Mouse (Mus musculus): ENCODE measurements at regions not wholly inside any gene's neighbourhood (a gene's known extent, or its start where the extent isn't known, plus 50 kb on each side); places are given as distances from the start of the nearest gene placed in this dataset.

- in situ Hi-C loops (cut with MboI, MseI), result no loop called here
Measured at GRCm38 (mm10) chr7:135880446-135880845, 164.3 kb upstream of the Mki67 start.

DNA sequence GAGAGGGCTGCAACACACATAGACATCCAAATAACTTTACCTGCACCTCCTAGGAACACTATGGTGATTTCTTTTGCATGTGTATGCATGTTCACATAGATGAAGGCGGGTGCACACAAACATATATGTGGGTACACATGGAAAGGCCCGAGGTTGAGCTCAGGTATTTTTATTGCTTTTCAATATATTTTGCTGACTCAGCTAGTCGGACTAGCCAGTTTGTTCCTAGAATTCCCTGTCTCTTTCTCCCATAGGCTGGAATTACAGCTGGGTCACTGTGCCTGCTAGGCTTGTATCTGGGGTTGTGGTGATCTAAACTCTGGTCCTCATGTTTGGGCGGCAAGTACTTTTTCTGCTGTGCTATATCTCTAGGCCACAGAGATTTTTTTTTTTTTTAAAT lies 166.1 kb upstream of the Mki67 start:
- in situ Hi-C loops (cut with MboI, MseI), result no loop called here

DNA sequence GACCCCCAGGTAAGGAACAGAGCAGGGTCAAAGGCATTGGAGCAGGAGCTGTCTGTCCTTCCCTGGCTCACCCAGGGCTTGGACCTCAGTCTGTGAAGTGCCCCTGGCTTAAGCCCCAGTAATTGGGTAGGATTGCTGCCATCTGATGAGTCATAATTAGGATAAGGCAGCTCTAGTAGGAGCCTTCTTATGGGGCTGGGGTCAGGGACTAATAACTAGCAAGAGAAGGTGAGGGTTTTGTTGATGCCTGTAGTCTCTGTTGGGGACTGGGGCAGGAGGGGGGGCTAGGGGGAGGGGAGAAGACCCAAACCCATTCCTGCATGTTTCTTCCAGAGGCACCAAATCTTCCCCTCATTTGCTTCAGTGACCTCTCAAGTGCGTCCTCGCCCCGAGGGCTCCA lies 172.4 kb upstream of the Mki67 start:
- in situ Hi-C loops (cut with MboI, MseI), result no loop called here

GRCm38 (mm10) chr7:135889016-135889726 lies 173.0 kb upstream of the Mki67 start:
- in situ Hi-C loops (cut with MboI, MseI), result no loop called here

DNA sequence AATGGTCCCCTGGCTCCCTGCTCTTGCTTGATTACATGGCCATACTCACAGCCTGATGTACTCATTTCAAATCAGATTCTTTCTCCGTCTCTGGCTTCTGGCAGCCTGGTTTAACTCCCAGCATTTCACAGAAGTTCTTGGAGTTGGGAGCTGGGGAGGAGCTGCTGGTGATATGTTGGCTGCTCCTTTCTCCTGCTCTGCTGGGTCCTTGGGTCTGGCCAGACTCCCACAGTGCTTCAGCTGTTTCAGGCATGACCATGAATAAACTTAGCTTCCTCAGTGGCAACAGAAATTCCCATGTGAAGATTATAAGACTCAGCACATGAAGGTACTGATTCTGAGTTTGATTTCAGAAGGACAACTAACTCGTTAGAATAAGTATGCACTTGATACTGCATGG lies 182.7 kb upstream of the Mki67 start:
- in situ Hi-C loops (cut with MboI, MseI), result no loop called here

DNA sequence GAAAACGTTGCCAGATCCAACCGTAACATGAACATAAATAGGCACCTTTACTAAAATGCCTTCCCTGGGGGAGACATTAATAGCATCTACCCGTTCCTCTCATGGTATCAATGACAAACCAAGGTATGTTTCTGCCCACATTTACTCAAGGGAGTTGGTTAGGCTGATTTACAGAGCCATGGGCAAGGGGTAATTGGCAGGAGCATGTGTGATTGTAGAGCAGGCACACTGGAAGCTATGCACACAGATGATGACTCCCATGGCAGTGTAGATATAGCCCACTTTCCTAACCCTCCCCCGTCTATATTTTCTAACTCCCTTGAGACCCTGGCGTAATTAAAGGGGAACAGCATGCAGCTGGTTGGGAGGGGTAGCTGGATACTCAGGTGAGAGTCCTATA lies 183.6 kb upstream of the Mki67 start:
- in situ Hi-C loops (cut with MboI, MseI), result no loop called here

GRCm38 (mm10) chr7:135900861-135901321 lies 184.7 kb upstream of the Mki67 start:
- in situ Hi-C loops (cut with MboI, MseI), result no loop called here

DNA sequence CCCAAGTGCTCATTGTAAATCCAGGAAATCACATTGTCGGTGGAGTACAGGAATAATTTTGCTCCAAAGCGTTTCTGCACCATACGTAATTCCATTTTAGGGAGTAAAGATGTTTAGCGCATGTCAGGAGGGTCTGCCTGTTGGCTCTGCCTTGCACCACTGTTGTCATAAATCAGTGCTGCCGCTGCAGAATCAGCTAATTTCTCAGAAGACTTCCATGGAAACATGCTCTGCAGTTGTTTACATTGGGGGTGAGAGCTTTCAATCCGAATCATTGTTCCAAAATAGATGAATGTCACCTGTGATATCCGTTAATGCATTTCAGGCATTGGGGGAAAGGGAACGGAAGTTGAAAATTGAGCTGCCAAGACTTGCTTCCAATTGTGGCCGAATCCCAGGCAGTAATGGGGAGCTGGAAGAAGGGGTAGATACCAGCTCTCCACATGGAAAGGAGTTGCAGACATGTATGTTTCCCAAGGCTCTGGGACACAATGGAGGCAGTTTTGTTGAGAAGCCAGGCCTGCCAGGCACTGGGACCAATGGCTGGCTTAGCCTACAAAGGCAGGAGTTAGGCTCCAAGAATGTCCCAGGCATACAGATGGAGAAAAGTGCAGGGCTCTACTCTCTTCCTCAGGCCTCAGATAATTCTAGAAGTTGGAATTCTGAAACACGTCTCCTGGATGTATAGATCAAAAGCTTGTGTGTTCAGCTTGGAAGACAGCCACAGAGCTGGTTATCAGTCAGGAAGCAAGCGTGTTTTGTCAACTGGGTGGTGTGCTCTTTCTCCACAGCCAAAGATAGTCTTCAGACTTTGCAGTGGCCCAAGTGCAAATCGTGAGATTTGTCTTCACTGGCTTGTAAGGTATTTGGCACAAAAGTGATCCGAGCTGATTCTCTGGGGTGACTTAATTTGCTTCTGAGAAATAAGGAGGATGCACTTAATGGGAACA lies 186.2 kb upstream of the Mki67 start:
- in situ Hi-C loops (cut with MboI, MseI), result no loop called here

GRCm38 (mm10) chr7:135911376-135911775 lies 195.2 kb upstream of the Mki67 start:
- in situ Hi-C loops (cut with MboI, MseI), result no loop called here

- in situ Hi-C loops (cut with MboI, MseI), result no loop called here
Measured at GRCm38 (mm10) chr7:135913923-135914634, 197.9 kb upstream of the Mki67 start.

DNA sequence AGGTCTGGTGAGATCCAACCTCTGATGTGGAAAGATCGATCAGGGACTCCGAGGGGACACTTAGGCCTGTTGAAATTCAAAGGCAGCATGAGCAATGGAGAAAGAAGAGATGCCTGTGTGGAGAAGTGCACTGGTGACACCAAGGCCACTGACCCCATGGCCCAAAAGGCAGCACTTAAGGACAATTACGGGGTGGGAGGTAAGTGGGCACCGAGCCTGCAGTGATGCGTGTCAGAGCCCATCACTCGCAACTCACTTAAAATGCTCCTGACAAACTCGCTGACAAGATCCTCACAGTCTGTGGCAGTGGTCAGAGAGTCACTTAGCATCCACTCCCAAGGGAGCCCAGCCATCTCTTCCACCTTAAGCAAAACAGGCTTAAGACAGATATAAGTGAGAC lies 207.7 kb upstream of the Mki67 start:
- in situ Hi-C loops (cut with MboI, MseI), result no loop called here

GRCm38 (mm10) chr7:135924641-135925040 lies 208.5 kb upstream of the Mki67 start:
- in situ Hi-C loops (cut with MboI, MseI), result no loop called here

- in situ Hi-C loops (cut with MboI, MseI), result no loop called here
Measured at GRCm38 (mm10) chr7:135930091-135930490, 213.9 kb upstream of the Mki67 start.

DNA sequence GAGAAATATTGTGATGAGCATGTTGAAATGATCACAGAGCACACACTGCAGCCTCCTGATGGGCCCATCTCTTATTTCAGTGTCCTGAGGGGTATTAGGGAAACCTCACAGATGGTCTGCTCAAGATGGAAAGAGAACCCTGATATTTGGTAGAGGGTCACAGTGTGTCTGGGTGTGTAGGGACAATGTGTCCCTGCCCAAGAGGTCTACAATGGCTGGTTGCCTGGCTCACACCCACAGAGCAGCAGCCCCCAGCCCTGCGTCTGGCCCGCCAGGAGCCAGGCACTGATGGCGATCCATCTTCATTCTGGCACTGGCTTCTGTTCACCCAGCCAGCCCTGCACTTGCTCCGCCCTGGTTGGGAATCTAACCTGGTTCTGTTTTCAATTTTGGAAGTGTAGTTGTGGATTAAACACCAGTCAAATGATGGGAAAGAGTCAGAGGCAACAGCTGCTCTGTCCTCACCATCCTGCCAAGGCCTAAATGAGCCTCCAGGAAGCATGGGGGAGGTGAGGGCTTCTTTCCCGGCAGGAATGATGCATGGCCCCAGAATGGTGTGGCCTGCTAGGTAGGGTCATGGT lies 216.5 kb upstream of the Mki67 start:
- in situ Hi-C loops (cut with MboI, MseI), result no loop called here

- in situ Hi-C loops (cut with MboI, MseI), result no loop called here
Measured at GRCm38 (mm10) chr7:135935180-135935579, 219.0 kb upstream of the Mki67 start.

GRCm38 (mm10) chr7:135937465-135937864 lies 221.3 kb upstream of the Mki67 start:
- in situ Hi-C loops (cut with MboI, MseI), result no loop called here

DNA sequence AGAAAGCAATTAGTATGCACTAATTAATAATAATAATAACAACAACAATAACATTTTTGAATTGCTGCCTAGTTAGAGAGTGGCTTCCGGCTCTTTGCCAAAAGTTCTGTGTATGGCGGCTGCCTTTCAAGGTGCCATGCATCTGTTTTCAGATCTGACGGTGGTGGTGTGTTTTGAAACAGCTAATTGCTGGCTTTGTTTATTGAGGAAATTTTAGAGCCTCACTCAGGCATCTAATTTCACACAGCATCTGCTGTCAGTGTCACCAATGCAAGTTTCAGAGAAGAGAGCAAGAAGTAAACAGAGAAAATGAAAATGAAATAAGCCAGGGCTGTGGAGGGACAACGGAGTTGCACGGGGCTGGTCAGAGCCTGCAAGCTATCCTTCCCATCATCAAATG lies 223.2 kb upstream of the Mki67 start:
- in situ Hi-C loops (cut with MboI, MseI), result no loop called here

GRCm38 (mm10) chr7:135942826-135943225 lies 226.7 kb upstream of the Mki67 start:
- in situ Hi-C loops (cut with MboI, MseI), result no loop called here

GRCm38 (mm10) chr7:135946071-135946646 lies 230.0 kb upstream of the Mki67 start:
- in situ Hi-C loops (cut with MboI, MseI), result no loop called here

DNA sequence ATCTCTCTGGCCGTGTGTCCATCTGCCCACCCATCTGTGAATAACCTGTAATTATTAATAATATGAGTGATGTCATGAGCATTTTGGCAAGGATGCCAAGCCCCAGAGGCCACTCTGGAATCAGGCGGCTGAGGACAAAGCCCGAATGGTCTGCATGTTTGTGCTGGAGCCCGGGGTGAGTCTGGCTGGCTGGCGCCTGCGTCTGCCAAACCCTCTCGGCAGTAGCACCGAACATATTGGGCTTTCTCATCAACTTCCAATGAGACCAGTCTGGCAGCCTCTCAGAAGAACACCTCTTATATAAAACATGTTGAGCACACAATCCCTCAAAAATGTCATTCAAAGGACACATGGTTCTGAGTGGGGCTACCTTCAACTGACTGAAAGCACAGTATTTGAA lies 244.9 kb upstream of the Mki67 start:
- in situ Hi-C loops (cut with MboI, MseI), result no loop called here

GRCm38 (mm10) chr7:135965528-135965927 lies 249.4 kb upstream of the Mki67 start:
- in situ Hi-C loops (cut with MboI, MseI), result no loop called here
